ENCODE assay signal across 8 mouse cellular contexts in genomic region chr2:35214881-35215358, GRCm38 (mm10). TPM values are rescaled to one million over a fixed set of nuclear protein-coding genes. Genes with fewer than 3 reads are reported as not detected.
A peak's percentile ranks its signal among the peaks of the same experiment; 100 is the strongest.
DNase-seq lines count a peak whose midpoint lies in the region; ATAC-seq and TF ChIP-seq lines count a peak whose summit lies in the region.

No protein-coding gene starts in this region.

- intact Hi-C loops in heart, postnatal 10 days (cut with DNase I): loop anchor here (1.0 kb wide), 1 partner anchor 55 kb away; no protein-coding TSS in a partner anchor

- no peak overlapping the region for H3K4me3 ChIP-seq in forebrain, embryonic 13.5 days
- peak overlapping the region; percentile 26 for H3K4me3 ChIP-seq in liver, postnatal 0 days (ENCODE audit: low read depth, low read length)
- no peak overlapping the region for H3K4me3 ChIP-seq in neural tube, embryonic 14.5 days (ENCODE audit: low read depth, low read length)

- H3K36me3 ChIP-seq in forebrain, embryonic 13.5 days (ENCODE audit: poor library complexity, severe bottlenecking): no peaks in the 10 kb centered on the region
- H3K36me3 ChIP-seq in liver, postnatal 0 days (replicated peaks; ENCODE audit: insufficient read depth, low read length): no peaks in the 10 kb centered on the region
- no peaks in the 10 kb centered on the region for H3K36me3 ChIP-seq in neural tube, embryonic 14.5 days (ENCODE audit: control insufficient read depth, insufficient read depth, low read length)

- peak overlapping the region; percentile 46 for H3K4me2 ChIP-seq in forebrain, embryonic 13.5 days
- peak overlapping the region; percentile 62 for H3K4me2 ChIP-seq in liver, postnatal 0 days (ENCODE audit: low read depth, low read length)
- H3K4me2 ChIP-seq in neural tube, embryonic 14.5 days (ENCODE audit: low read depth, low read length): 0 out of 2 replicates have a peak overlapping the region, but pooled peaks have one; percentile 6

- TF ChIP-seq CTCF in liver, postnatal 0 days (IDR thresholded peaks at IDR 0.05; ENCODE audit: low read depth): peak; percentile 96

- H3K9me3 ChIP-seq in forebrain, embryonic 13.5 days (replicated peaks): no peaks in the 10 kb centered on the region
- no peaks in the 10 kb centered on the region for H3K9me3 ChIP-seq in liver, postnatal 0 days (ENCODE audit: low read length)
- no peaks in the 10 kb centered on the region for H3K9me3 ChIP-seq in neural tube, embryonic 14.5 days (ENCODE audit: control insufficient read depth, low read length)

- no peak overlapping the region for H3K9ac ChIP-seq in forebrain, embryonic 13.5 days
- H3K9ac ChIP-seq in liver, postnatal 0 days (replicated peaks): no peak overlapping the region
- no peak overlapping the region for H3K9ac ChIP-seq in neural tube, embryonic 14.5 days (replicated peaks; ENCODE audit: low read depth, low read length)

- peak; percentile 62 for DNase-seq in c-Kit-positive CD71-positive TER-119-positive erythroid progenitor cells, embryonic 14.5 days (ENCODE audit: low spot score)
- DNase-seq in heart, postnatal 10 days: peak; percentile 89 to 92
- peak; percentile 90 to 92 for DNase-seq in kidney, postnatal 4 days
- peak; percentile 85 for DNase-seq in liver, postnatal 0 days
- DNase-seq in testis, postnatal 10 days (ENCODE audit: low spot score): peak; percentile 88

- peaks cover 13% of the 10 kb centered on the region for H3K4me1 ChIP-seq in forebrain, embryonic 13.5 days
- peaks cover 3% of the 10 kb centered on the region; the same call in 1 of the 2 replicates for H3K4me1 ChIP-seq in liver, postnatal 0 days (ENCODE audit: insufficient read depth)
- H3K4me1 ChIP-seq in neural tube, embryonic 14.5 days (ENCODE audit: control insufficient read depth, insufficient read depth, low read length): no peaks in the 10 kb centered on the region

- H3K27me3 ChIP-seq in forebrain, embryonic 13.5 days: no peaks in the 10 kb centered on the region
- no peaks in the 10 kb centered on the region for H3K27me3 ChIP-seq in liver, postnatal 0 days (ENCODE audit: insufficient read depth, low read length)
- H3K27me3 ChIP-seq in neural tube, embryonic 14.5 days (ENCODE audit: control insufficient read depth, insufficient read depth, low read length): no peaks in the 10 kb centered on the region

- peak; percentile 58 for ATAC-seq in CD4-positive, CD25-positive, alpha-beta regulatory T cell, adult 4 months
- peak; percentile 81 for ATAC-seq in forebrain, embryonic 13.5 days
- ATAC-seq in liver, postnatal 0 days: peak; percentile 80
- peak; percentile 90 for ATAC-seq in neural tube, embryonic 14.5 days (ENCODE audit: low read depth)

- no peak overlapping the region for H3K27ac ChIP-seq in forebrain, embryonic 13.5 days
- no peak overlapping the region for H3K27ac ChIP-seq in liver, postnatal 0 days (ENCODE audit: low read depth)
- H3K27ac ChIP-seq in neural tube, embryonic 14.5 days (ENCODE audit: low read depth, low read length): no peak overlapping the region

- TF ChIP-seq EP300 in liver, postnatal 0 days (IDR thresholded peaks at IDR 0.05; ENCODE audit: low read depth): no peak

- WGBS in forebrain, embryonic 13.5 days: under 1% methylated on average over 12 of the region's 12 CpGs
- WGBS in liver, postnatal 0 days (ENCODE audit: insufficient replicate concordance): 10% methylated on average over 12 of the region's 12 CpGs
- 2% methylated on average over 12 of the region's 12 CpGs for WGBS in neural tube, embryonic 14.5 days

RNA-seq across cellular contexts. Expression of gene Rab14, which starts 14.0 kb away (rescaled TPM):
- 100 to 1,000 TPM in 1 of 2 experiments, 10 to 100 TPM in 1; 86.1 to 124 TPM for polyA plus RNA-seq in CD4-positive, CD25-positive, alpha-beta regulatory T cell, adult 4 months (2017; shearing (Covaris generic))
- 421 and 432 TPM in 2 replicates for polyA plus RNA-seq in forebrain, embryonic 13.5 days (2015; fragmentation: Nextera tagmentation; extraction: Ambion mirVana)
- 100 to 1,000 TPM; 154 to 160 TPM for total RNA-seq in heart, postnatal 10 days (2021)
- 208 and 217 TPM in 2 replicates for polyA plus RNA-seq in liver, postnatal 0 days (2015; fragmentation: Nextera tagmentation; extraction: Ambion mirVana)
- polyA plus RNA-seq in neural tube, embryonic 14.5 days (2014; fragmentation: Nextera tagmentation; extraction: Ambion mirVana): 426 and 429 TPM in 2 replicates

RNA-seq across cellular contexts. Expression of gene Gsn, which starts 41.3 kb away (rescaled TPM):
- 10 to 100 TPM; 27.3 to 33.1 TPM for polyA plus RNA-seq in CD4-positive, CD25-positive, alpha-beta regulatory T cell, adult 4 months (2017; shearing (Covaris generic))
- polyA plus RNA-seq in forebrain, embryonic 13.5 days (2015; fragmentation: Nextera tagmentation; extraction: Ambion mirVana): 13.3 and 14.3 TPM in 2 replicates
- 100 to 1,000 TPM; 213 to 249 TPM for total RNA-seq in heart, postnatal 10 days (2021)
- 56.1 and 59.7 TPM in 2 replicates for polyA plus RNA-seq in liver, postnatal 0 days (2015; fragmentation: Nextera tagmentation; extraction: Ambion mirVana)
- polyA plus RNA-seq in neural tube, embryonic 14.5 days (2014; fragmentation: Nextera tagmentation; extraction: Ambion mirVana): 19.3 and 38.1 TPM in 2 replicates

Comparison
In these comparisons a context has a peak if more than half of its experiments do, and no peak if none do; other contexts are left out.
1. H3K4me2 ChIP-seq: peak in every context shown above with its lines; median percentile 62 in liver, postnatal 0 days; 46 in forebrain, embryonic 13.5 days; 6 in neural tube, embryonic 14.5 days.